Mouse (Mus musculus): ENCODE measurements at regions not wholly inside any gene's neighbourhood (a gene's known extent, or its start where the extent isn't known, plus 50 kb on each side); places are given as distances from the start of the nearest gene placed in this dataset.

GRCm38 (mm10) chrX:139392777-139393176, 59.3 kb downstream of the Trap1a start:
- DNase-seq = no peak

DNA sequence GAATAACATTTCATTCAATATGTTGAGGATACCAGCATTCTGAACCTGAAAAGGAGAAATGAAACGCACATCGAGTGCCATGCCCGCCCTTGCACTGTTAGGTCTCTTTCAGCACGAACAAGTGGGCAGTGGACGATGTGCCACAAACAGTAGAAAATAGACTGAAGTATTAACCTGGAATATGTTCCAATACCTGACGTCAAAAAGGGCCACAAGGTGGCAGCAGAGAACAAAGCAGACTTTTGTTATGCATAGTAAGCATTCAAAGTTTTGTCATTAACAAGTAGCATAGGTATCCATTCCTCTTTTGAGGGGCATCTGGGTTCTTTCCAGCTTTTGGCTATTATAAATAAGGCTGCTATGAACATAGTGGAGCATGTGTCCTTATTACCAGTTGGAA, 63.5 kb upstream of the D330045A20Rik start:
- DNase-seq = peak; percentile 47

GRCm38 (mm10) chrX:139419867-139420266, 60.3 kb upstream of the D330045A20Rik start:
- no peak for DNase-seq

- peak; percentile 2 for DNase-seq
Measured at GRCm38 (mm10) chrX:139424307-139424706, 55.9 kb upstream of the D330045A20Rik start.

All from thymus, postnatal 14 days (tissue).